Mouse (Mus musculus): ENCODE results near the gene Nrcam.

The Nrcam gene

GRCm38 (mm10) chr12:44617001-44617421 lies 288.3 kb downstream of the Nrcam start:
- in situ Hi-C loops (cut with MboI, MseI): loop anchor here (25.0 kb wide), 1 partner anchor 545 kb away; no protein-coding TSS in a partner anchor

GRCm38 (mm10) chr12:44617488-44617887 lies 288.8 kb downstream of the Nrcam start:
- in situ Hi-C loops (cut with MboI, MseI): loop anchor here (25.0 kb wide), 1 partner anchor 545 kb away; no protein-coding TSS in a partner anchor

GRCm38 (mm10) chr12:44639341-44639921 lies 310.7 kb downstream of the Nrcam start:
- in situ Hi-C loops (cut with MboI, MseI): no loop called here

- in situ Hi-C loops (cut with MboI, MseI): no loop called here
These were observed 311.9 kb downstream of the Nrcam start for GRCm38 (mm10) chr12:44640579-44640978.

Measured in T-helper 1 cell (primary cell).